Mouse (Mus musculus) fibroblast of lung, adult 2 months (primary cell): ENCODE data around the gene 2210011C24Rik.
"Not testable (repeated sequence)": the region's sequence is repeated elsewhere in the genome, so short reads cannot be mapped to it uniquely, and the experiment has no call there.

Experiments
- DNase-seq: peaks from one replicate; pipeline ENCODE4 v3.0.0-alpha.2; 2011; ENCODE audit warnings: low read depth

The 2210011C24Rik gene

DNA sequence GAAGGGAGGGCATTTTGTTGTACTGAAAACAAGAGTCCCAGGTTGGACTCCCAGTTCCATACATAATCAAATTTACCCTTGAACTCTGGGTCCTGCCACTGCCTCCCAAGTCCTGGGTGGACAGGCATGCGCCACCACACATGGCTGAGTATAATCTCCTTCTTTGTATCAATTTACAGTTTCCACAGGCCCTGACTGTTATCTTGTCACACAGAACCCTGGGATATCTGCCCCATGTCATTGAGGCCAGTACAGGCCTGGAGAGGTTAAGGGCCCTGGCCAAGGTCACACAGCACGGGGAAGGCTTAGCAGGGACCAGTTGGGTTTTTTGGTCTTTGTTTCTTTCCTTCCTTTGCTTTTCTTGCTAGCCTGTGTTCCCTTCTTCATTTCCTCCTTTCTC, 19.5 kb downstream of the 2210011C24Rik start:
- DNase-seq, result no peak

- DNase-seq, result no peak
These were observed 21.8 kb downstream of the 2210011C24Rik start for GRCm38 (mm10) chr8:83990170-83990569.

GRCm38 (mm10) chr8:83989243-83989642, 22.7 kb downstream of the 2210011C24Rik start:
- no peak for DNase-seq

DNA sequence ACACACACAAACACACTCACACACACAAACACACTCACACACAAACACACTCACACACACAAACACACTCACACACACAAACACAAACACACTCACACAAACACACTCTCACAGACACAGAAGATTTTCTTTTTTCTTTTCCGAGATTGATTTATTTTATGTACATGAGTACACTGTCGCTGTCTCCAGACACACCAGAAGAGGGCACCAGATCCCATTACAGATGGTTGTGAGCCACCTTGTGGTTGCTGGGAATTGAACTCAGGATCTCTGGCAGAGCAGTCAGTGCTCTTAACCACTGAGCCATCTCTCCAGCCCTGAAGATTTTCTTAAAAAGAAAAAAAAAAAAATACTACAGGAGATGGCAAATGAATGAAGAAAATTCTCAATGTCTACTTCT, 28.7 kb downstream of the 2210011C24Rik start:
- not testable (repeated sequence) for DNase-seq

- no peak for DNase-seq
These were observed 29.5 kb downstream of the 2210011C24Rik start for GRCm38 (mm10) chr8:83982449-83982848.

GRCm38 (mm10) chr8:83981533-83981932, 30.4 kb downstream of the 2210011C24Rik start:
- no peak for DNase-seq

DNA sequence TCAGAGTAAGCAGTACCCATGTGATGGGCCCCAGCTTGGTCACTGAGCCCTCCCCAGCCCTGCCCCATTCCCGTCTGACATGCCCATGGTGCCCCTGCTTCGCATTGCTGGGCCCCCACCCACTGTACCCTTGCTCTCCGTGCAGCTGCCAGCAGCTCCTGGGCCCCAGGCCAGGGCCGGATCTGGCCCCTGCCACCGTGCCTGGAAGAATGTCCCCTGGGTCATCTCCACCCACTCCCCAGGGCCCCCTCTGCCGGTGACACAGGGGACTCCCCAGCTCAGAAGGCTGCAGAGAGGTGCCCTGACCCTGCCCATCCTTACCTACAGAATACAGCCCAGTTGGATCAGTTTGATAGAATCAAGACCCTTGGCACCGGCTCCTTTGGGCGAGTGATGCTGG, 31.1 kb downstream of the 2210011C24Rik start:
- DNase-seq, result no peak

GRCm38 (mm10) chr8:83980250-83980649, 31.7 kb downstream of the 2210011C24Rik start:
- no peak for DNase-seq

GRCm38 (mm10) chr8:83978200-83978599, 33.8 kb downstream of the 2210011C24Rik start:
- DNase-seq, result no peak

DNA sequence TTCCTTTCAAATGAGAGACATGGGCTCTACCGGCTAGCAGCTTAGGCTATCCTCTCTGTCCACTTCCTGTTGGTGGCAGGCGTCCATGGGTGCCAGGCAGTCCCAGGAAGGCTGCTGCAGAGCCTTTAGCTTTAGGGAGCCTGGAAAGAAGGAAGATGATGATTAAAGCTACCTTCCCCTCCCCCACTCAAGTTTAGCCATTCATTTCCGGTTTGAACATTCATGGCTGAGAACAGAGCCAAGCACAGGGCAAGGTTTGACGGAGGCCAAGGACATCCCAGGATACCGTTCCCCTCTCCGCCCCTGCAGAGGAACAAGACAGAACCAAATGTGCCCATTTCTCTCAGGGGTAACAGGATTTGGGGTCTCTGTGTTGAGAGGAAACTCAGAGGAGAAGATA, 34.3 kb downstream of the 2210011C24Rik start:
- no peak for DNase-seq

DNA sequence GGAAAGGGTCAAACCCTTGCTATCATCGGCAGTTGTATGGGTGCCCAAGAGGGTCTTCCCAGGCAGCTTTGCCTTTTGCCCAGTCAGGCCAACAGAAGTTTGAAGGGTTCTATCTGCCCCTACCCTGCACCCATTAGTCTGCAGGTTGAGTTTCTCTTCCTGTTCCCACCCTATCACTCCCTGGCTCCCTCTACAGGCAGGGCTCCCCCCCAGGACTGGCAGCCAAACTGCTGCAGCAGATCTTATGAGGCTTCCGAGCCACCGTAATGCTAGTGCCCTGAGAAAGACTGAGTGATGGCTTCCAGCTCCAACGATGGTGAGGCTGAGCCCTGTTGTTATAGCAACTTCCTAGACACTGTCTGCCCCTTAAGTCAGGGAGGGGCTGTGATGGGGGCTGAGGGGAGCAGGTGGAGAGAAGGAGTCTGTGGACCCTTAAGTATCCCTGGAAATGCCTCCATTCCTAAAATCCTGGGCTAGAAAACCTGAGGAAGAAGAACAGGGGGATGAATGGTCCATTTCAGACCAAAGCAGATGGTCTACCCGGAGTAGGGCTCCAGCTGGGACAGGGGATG, 35.1 kb downstream of the 2210011C24Rik start:
- no peak for DNase-seq

GRCm38 (mm10) chr8:83976101-83976630, 35.8 kb downstream of the 2210011C24Rik start:
- DNase-seq, result no peak

- no peak for DNase-seq
These were observed 37.5 kb downstream of the 2210011C24Rik start for GRCm38 (mm10) chr8:83974521-83974920.

- no peak for DNase-seq
These were observed 38.6 kb downstream of the 2210011C24Rik start for GRCm38 (mm10) chr8:83973161-83974031.

DNA sequence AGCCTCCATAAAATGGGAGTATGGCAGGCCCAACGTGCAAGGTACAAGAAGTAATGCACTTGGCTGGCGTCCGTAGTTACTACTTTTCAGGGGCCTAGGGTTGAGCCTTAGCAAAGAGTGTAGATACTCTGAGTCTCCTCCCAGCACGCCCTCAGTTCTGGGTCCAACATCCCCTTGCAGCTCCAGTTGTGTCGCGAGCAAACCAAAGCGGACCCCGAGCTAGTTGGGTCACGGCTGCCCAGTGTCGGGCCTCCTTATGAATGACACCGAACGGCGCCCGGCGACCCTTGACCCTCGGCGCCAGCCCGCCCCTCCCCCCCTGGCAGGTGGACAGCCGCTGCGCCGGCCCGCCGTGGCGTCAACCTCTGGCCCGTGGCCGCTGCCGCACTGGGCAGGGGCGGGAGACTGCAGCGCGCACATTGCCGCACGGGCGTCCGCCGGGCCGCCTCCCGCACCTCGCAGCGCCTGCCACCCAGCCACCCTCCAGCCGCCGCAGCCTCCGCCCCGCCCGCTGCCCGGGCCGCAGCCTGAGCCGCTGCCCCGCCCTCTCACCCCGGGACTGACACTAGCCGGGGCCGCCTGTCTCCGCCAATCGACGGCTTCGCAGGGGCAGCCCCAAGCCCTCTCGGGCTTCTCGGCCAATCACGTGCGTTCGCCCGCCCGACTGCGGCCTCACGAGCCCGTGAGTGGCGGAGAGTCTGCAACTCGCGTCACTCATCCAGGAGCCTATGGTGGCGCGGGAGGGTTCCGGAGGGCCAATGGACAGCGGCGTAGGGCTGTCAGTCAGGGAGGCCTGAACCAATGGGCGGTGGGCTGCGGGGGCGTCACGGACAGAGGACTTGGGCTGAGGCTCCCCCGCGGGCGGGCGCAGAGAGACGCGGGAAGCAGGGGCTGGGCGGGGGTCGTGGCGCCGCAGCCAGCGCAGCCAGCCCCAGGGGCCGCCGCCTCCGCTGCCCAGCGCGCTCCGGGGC, 39.5 kb downstream of the 2210011C24Rik start, which contains the start of gene Prkaca:
Gene Prkaca (plus strand): TSS at position 844 of the 971 bp plus-strand sequence.
- peak; percentile 98 for DNase-seq

DNA sequence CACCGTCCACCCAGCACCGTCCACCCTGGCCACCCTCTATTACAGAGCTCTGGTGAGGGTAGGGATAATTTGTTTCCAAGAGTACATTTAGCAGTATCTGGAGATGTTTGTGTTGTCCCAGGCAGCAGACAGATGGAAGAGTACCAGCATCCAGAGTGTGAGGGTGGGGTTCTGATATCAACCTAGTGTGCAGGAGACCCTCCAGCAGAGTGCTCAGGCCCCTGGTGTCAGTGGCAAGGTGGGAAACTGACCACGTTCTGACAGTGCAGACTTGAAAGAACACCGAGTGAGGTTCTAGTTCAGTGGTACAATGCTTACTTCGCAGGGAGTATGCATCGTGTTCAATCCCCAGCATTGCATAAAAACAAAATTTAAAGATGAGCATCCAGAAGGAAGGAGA, 40.3 kb downstream of the 2210011C24Rik start:
- DNase-seq, result no peak

DNA sequence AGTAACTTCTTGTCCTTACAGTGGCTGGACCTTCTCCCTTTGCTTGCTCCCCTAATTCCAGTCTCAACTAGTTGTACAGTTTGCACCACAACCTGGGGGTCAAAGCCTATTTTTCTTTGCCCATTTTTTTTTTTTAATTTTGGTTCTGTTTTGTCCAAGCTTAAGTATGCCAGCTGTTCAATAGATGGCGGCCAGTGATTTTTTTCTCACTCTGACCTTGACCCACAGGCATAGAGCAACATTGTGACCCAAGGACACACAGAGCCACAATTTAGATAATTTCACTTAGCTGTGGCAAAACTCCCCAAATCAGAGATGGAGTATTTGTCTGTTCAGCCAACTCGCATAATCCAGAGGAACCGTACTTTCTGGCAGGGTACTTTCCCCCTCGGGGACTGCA, 40.9 kb downstream of the 2210011C24Rik start:
- DNase-seq, result no peak

DNA sequence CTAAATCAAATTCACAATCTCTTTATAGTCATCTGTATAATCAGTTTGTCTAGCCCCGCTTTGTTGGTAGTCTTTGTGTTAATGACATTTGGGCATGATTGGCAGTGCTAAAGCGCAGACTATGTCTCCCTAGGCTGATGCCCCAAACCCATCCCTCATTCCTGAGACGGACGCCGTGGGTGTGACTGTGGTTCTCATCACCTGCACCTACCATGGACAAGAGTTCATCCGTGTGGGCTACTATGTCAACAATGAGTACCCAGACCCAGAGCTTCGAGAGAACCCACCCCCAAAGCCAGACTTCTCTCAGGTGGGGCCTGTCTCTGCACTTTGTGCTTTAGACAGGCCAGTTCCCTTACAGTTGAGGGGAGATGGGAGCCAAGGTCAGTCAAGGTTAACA, 44.3 kb downstream of the 2210011C24Rik start:
- no peak for DNase-seq

GRCm38 (mm10) chr8:83964015-83964765, 47.8 kb downstream of the 2210011C24Rik start:
- peak; percentile 58 for DNase-seq
